Mouse (Mus musculus): ENCODE measurements around the gene Neu2.
"Not testable (repeated sequence)": the region's sequence is repeated elsewhere in the genome, so short reads cannot be mapped to it uniquely, and the experiment has no call there.

Gene Neu2

GRCm38 (mm10) chr1:87509561-87510165 is at the start of gene Neu2:
Gene Neu2 (plus strand): TSS chr1:87509889.
- ATAC-seq (ENCODE audit: insufficient number of reproducible peaks, low FRiP score, low TSS enrichment) = peak; percentile 53; the same call in 1 of the 2 replicates

- ATAC-seq (ENCODE audit: insufficient number of reproducible peaks, low FRiP score, low TSS enrichment) = no peak
Observed at GRCm38 (mm10) chr1:87467469-87467868, 42.2 kb upstream of the Neu2 start.

- no peak for ATAC-seq (ENCODE audit: insufficient number of reproducible peaks, low FRiP score, low TSS enrichment)
Observed at GRCm38 (mm10) chr1:87468321-87468720, 41.4 kb upstream of the Neu2 start.

- ATAC-seq (ENCODE audit: insufficient number of reproducible peaks, low FRiP score, low TSS enrichment) = not testable (repeated sequence)
Observed at GRCm38 (mm10) chr1:87469971-87470370, 39.7 kb upstream of the Neu2 start, which contains the start of gene Snorc. Gene Snorc (plus strand): TSS chr1:87470271.

- ATAC-seq (ENCODE audit: insufficient number of reproducible peaks, low FRiP score, low TSS enrichment) = no peak
Observed at GRCm38 (mm10) chr1:87471914-87472313, 37.8 kb upstream of the Neu2 start.

GRCm38 (mm10) chr1:87472576-87472975 is 37.1 kb upstream of the Neu2 start:
- ATAC-seq (ENCODE audit: insufficient number of reproducible peaks, low FRiP score, low TSS enrichment) = no peak

GRCm38 (mm10) chr1:87475076-87475895 is 34.4 kb upstream of the Neu2 start:
- ATAC-seq (ENCODE audit: insufficient number of reproducible peaks, low FRiP score, low TSS enrichment) = no peak

GRCm38 (mm10) chr1:87482546-87482945 is 27.1 kb upstream of the Neu2 start:
- no peak for ATAC-seq (ENCODE audit: insufficient number of reproducible peaks, low FRiP score, low TSS enrichment)

GRCm38 (mm10) chr1:87486386-87486785 is 23.3 kb upstream of the Neu2 start:
- peak; percentile 92 for ATAC-seq (ENCODE audit: insufficient number of reproducible peaks, low FRiP score, low TSS enrichment)

- no peak for ATAC-seq (ENCODE audit: insufficient number of reproducible peaks, low FRiP score, low TSS enrichment)
Observed at GRCm38 (mm10) chr1:87492285-87492684, 17.4 kb upstream of the Neu2 start.

- no peak for ATAC-seq (ENCODE audit: insufficient number of reproducible peaks, low FRiP score, low TSS enrichment)
Observed at GRCm38 (mm10) chr1:87493542-87493941, 16.1 kb upstream of the Neu2 start.

- ATAC-seq (ENCODE audit: insufficient number of reproducible peaks, low FRiP score, low TSS enrichment) = no peak
Observed at GRCm38 (mm10) chr1:87505524-87505923, 4.2 kb upstream of the Neu2 start.

GRCm38 (mm10) chr1:87507857-87508256 is 1.8 kb upstream of the Neu2 start:
- ATAC-seq (ENCODE audit: insufficient number of reproducible peaks, low FRiP score, low TSS enrichment) = no peak

- ATAC-seq (ENCODE audit: insufficient number of reproducible peaks, low FRiP score, low TSS enrichment) = no peak
Observed at GRCm38 (mm10) chr1:87508591-87509560, 813 bp upstream of the Neu2 start.

- peak; percentile 56 for ATAC-seq (ENCODE audit: insufficient number of reproducible peaks, low FRiP score, low TSS enrichment)
Observed at GRCm38 (mm10) chr1:87510166-87510691, 540 bp downstream of the Neu2 start.

GRCm38 (mm10) chr1:87510845-87511244 is 1.2 kb downstream of the Neu2 start:
- ATAC-seq (ENCODE audit: insufficient number of reproducible peaks, low FRiP score, low TSS enrichment) = no peak

GRCm38 (mm10) chr1:87520467-87520866 is 10.8 kb downstream of the Neu2 start:
- no peak for ATAC-seq (ENCODE audit: insufficient number of reproducible peaks, low FRiP score, low TSS enrichment)

GRCm38 (mm10) chr1:87521523-87521922 is 11.8 kb downstream of the Neu2 start:
- ATAC-seq (ENCODE audit: insufficient number of reproducible peaks, low FRiP score, low TSS enrichment) = no peak

GRCm38 (mm10) chr1:87525041-87525440 is 15.4 kb downstream of the Neu2 start:
- no peak for ATAC-seq (ENCODE audit: insufficient number of reproducible peaks, low FRiP score, low TSS enrichment)

- no peak for ATAC-seq (ENCODE audit: insufficient number of reproducible peaks, low FRiP score, low TSS enrichment)
Observed at GRCm38 (mm10) chr1:87527191-87527590, 17.5 kb downstream of the Neu2 start.

Measured in cerebellum, adult (tissue).